Mouse (Mus musculus) stomach, embryonic 16.5 days (tissue): Measurements from ENCODE around the gene Qprt. TPM values are rescaled to one million over a fixed set of nuclear protein-coding genes. Genes with fewer than 3 reads are reported as not detected.

ENCODE experiments used
- ATAC-seq: fragments of 200-750 bp; cut with Nextera tagmentation; 2 replicates; pipeline ENCODE4 v1.8.0; 2017; ENCODE audit warnings: moderate number of reproducible peaks, moderate TSS enrichment; ENCODE audit not compliant: insufficient read depth, low FRiP score
- H3K27ac ChIP-seq: fragments of 300-500 bp; sonication (generic); 2 replicates; pipeline ENCODE4 v1.5.1; 2014; ENCODE audit warnings: low read length
- H3K27me3 ChIP-seq: fragments of 300-500 bp; sonication (generic); 2 replicates; pipeline ENCODE4 v1.6.1; 2014; ENCODE audit warnings: low read length, control low read depth, mixed read lengths; ENCODE audit not compliant: control insufficient read depth, insufficient read depth
- H3K36me3 ChIP-seq: fragments of 300-500 bp; sonication (generic); 2 replicates; pipeline ENCODE4 v1.6.1; 2014; ENCODE audit warnings: low read length; ENCODE audit not compliant: control insufficient read depth, insufficient read depth
- H3K4me1 ChIP-seq: fragments of 300-500 bp; sonication (generic); 2 replicates; pipeline ENCODE4 v1.6.1; 2014; ENCODE audit warnings: low read length, control low read depth, mixed read lengths; ENCODE audit not compliant: control insufficient read depth, insufficient read depth
- H3K4me2 ChIP-seq: fragments of 300-500 bp; sonication (generic); 2 replicates; pipeline ENCODE4 v1.6.1; 2014; ENCODE audit warnings: low read depth, low read length, mixed read lengths
- H3K4me3 ChIP-seq: fragments of 300-500 bp; sonication (generic); replicated peaks from 2 replicates; pipeline ENCODE4 v1.5.1; 2014; ENCODE audit warnings: mild to moderate bottlenecking, low read length
- H3K9ac ChIP-seq: fragments of 300-500 bp; sonication (generic); 2 replicates; pipeline ENCODE4 v1.6.1; 2014; ENCODE audit warnings: low read length
- H3K9me3 ChIP-seq: fragments of 300-500 bp; sonication (generic); replicated peaks from 2 replicates; pipeline ENCODE4 v1.6.1; 2016; ENCODE audit warnings: low read length, control low read depth; ENCODE audit not compliant: control insufficient read depth
- WGBS: fragments of 180-500 bp; shearing (Covaris S2); extraction: QIAGEN DNeasy Blood & Tissue Kit; methylation state at CpG from one replicate; pipeline ENCODE4 v1.1.7; 2014; 5-methylcytosine and 5-hydroxymethylcytosine counted together
- polyA plus RNA-seq: library from polyadenylated mRNA; unstranded; fragments of >200 nt; fragmentation: Nextera tagmentation; extraction: Ambion mirVana; gene quantifications from 2 replicates; pipeline ENCODE4 v1.2.1, GENCODE M21; 2015

The Qprt gene
- polyA plus RNA-seq, 1 experiment from 2014 or later = 4.8 TPM

GRCm38 (mm10) chr7:127103960-127104359, 18.1 kb downstream of the Qprt start:
- 0 out of 2 replicates have a peak overlapping the region, but pooled peaks have one; percentile 59 for H3K4me2 ChIP-seq
- no peaks in the 10 kb centered on the region for H3K36me3 ChIP-seq
- H3K27me3 ChIP-seq = no peaks in the 10 kb centered on the region
- no peaks in the 10 kb centered on the region for H3K4me1 ChIP-seq
- ATAC-seq = no peak
- H3K9me3 ChIP-seq = no peaks in the 10 kb centered on the region
- no peak overlapping the region for H3K27ac ChIP-seq
- 61% methylated on average over 6 of the region's 6 CpGs for WGBS
- no peak overlapping the region for H3K4me3 ChIP-seq
- H3K9ac ChIP-seq = peak overlapping the region; percentile 46

DNA sequence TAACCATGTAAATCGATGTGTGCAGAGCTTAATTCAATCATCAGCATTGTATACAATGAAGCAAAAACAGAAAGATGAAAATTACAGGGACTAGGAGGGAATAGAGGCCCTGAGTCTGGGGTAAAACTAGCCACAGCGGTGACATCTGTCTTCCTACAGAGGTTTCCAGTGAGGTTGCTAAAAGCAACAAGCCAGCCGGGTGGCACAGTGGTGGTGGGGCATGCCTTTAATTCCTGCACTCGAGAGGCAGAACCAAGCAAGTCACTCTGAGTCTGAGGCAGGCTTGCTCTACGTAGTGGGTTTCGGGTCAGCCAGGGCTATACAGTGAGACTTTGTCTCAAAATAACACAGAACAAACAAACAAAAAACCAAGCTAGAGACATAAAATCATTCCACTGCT, 19.9 kb downstream of the Qprt start:
- H3K27me3 ChIP-seq = no peaks in the 10 kb centered on the region
- no peaks in the 10 kb centered on the region for H3K4me1 ChIP-seq
- no peak overlapping the region for H3K27ac ChIP-seq
- no peak for ATAC-seq
- no peaks in the 10 kb centered on the region for H3K36me3 ChIP-seq
- no peaks in the 10 kb centered on the region for H3K9me3 ChIP-seq
- no peak overlapping the region for H3K4me3 ChIP-seq
- WGBS = 70% methylated on average over 6 of the region's 6 CpGs
- no peak overlapping the region for H3K9ac ChIP-seq
- H3K4me2 ChIP-seq = no peak overlapping the region

DNA sequence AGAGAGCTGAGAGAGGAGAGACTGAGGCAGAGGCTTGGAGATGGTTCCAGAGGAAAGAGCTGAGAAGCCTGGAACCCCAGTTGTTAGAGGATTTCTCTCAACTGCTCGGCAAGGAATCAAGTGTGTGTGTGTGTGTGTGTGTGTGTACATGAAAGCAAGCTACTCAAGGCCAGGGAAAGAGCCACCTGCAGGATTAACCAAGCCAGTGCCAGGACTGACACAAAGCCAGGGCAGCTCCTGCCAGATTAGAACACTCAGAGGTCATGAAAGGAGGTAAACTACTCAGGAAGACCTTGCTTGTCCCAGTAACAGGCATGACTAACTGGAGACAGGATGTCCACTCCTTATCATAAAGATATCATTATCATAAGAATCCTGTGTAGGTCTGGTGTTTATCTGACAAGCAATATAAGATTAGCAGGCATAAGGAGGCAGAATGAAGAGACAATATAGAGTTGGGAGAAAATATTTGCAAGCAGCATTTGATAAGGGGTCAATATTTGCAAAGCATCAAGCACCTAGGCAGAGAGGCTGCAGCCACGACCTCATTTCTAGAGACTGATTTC, 20.5 kb downstream of the Qprt start:
- no peaks in the 10 kb centered on the region for H3K27me3 ChIP-seq
- no peak overlapping the region for H3K4me2 ChIP-seq
- WGBS = 25% methylated on average over 2 of the region's 2 CpGs
- H3K4me3 ChIP-seq = no peak overlapping the region
- no peak overlapping the region for H3K27ac ChIP-seq
- no peaks in the 10 kb centered on the region for H3K9me3 ChIP-seq
- H3K4me1 ChIP-seq = no peaks in the 10 kb centered on the region
- H3K9ac ChIP-seq = no peak overlapping the region
- no peaks in the 10 kb centered on the region for H3K36me3 ChIP-seq
- ATAC-seq = no peak

DNA sequence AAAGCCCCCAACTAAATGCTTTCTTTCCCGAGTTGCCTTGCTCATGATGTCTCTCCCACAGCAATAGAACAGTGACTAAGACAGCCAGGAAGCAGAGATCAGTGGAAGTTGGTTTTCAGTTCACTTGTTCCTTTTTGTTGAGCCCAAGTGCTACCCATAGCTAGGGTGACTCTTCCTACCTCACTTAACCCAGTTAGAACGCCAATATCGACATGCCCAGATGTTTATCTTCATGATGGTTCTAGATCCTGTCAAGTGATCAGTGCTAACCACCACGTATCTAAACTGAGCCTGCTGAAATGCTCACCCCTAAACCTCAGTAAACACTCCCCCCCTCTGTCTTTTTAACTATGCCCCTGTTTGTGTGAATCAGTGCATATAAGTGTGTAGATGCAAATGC, 22.5 kb downstream of the Qprt start:
- no peaks in the 10 kb centered on the region for H3K27me3 ChIP-seq
- 74% methylated on average over 4 of the region's 4 CpGs for WGBS
- ATAC-seq = no peak
- H3K9me3 ChIP-seq = no peaks in the 10 kb centered on the region
- H3K4me3 ChIP-seq = no peak overlapping the region
- H3K9ac ChIP-seq = no peak overlapping the region
- no peak overlapping the region for H3K27ac ChIP-seq
- no peaks in the 10 kb centered on the region for H3K36me3 ChIP-seq
- no peaks in the 10 kb centered on the region for H3K4me1 ChIP-seq
- H3K4me2 ChIP-seq = no peak overlapping the region

DNA sequence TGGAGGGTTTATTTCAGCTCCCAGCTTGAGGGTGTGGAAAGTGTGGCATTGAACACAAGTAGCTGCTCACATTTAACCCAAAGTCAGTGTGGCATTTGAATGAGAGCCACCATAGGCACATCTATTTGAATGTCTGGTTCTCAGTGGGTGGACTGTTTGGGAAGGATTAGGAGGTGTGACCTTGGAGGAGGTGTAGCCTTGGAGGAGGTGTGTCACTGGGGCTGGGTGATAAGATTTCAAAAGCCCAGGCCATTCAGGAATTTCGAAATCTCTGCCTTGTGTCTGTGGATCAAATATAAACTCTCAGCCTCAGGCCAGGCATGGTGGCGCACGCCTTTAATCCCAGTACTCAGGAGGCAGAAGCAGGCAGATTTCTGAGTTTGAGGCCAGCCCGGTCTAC, 23.1 kb downstream of the Qprt start:
- 85% methylated on average over 4 of the region's 4 CpGs for WGBS
- H3K36me3 ChIP-seq = no peaks in the 10 kb centered on the region
- no peaks in the 10 kb centered on the region for H3K9me3 ChIP-seq
- no peak overlapping the region for H3K4me2 ChIP-seq
- no peaks in the 10 kb centered on the region for H3K4me1 ChIP-seq
- H3K27me3 ChIP-seq = no peaks in the 10 kb centered on the region
- no peak for ATAC-seq
- no peak overlapping the region for H3K27ac ChIP-seq
- no peak overlapping the region for H3K4me3 ChIP-seq
- H3K9ac ChIP-seq = no peak overlapping the region

DNA sequence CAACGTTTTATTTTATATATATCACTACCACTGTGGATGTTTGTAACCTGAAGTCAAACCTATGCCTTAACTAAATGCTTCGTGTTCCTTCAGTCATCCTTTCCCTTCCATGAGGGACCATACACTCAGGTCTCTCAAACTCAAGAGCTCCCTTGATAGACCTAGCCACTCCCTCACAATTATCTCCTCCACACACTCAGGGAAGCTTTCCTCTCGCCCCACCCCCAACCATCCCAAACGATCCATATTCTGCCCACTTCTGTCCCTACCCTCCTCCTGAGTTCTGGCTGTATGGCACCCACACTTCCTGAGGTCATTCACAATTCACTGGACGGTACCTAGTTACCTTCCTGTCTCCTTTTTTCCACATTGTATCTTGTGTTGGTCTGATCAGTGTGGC, 23.5 kb downstream of the Qprt start:
- Histone ChIP-seq H3K9ac (no peak overlapping the region), H3K4me1 (no peaks in the 10 kb centered on the region), H3K9me3 (no peaks in the 10 kb centered on the region), H3K36me3 (no peaks in the 10 kb centered on the region), H3K4me3 (no peak overlapping the region), H3K4me2 (no peak overlapping the region), H3K27ac (no peak overlapping the region), H3K27me3 (no peaks in the 10 kb centered on the region)
- WGBS = 83% methylated on average over 5 of the region's 5 CpGs
- no peak for ATAC-seq

DNA sequence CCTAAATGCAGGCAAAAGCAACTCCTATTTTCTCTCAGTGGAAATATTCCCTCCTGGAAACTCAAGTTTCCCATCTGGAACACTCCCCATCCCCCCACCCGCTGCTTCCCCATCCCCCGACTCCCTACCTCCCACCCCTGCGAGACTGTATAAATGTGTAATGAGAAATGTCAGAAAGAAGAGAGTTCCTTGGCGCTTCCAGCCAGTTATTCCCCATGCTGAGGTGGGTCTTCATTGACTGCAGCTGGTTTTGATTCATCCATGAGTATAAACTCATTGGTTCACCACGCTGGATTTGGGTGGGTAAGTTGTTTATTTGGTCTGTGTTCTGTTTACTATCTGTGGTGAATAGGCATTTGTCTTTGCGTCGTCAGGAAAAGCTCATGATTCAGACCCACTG, 25.6 kb downstream of the Qprt start:
- 53% methylated on average over 7 of the region's 7 CpGs for WGBS
- no peaks in the 10 kb centered on the region for H3K9me3 ChIP-seq
- H3K4me1 ChIP-seq = no peaks in the 10 kb centered on the region
- H3K4me3 ChIP-seq = no peak overlapping the region
- ATAC-seq = no peak
- no peak overlapping the region for H3K9ac ChIP-seq
- H3K36me3 ChIP-seq = no peaks in the 10 kb centered on the region
- H3K4me2 ChIP-seq = no peak overlapping the region
- H3K27ac ChIP-seq = no peak overlapping the region
- no peaks in the 10 kb centered on the region for H3K27me3 ChIP-seq

GRCm38 (mm10) chr7:127093914-127094313, 28.1 kb downstream of the Qprt start:
- 62% methylated on average over 3 of the region's 3 CpGs for WGBS
- Histone ChIP-seq H3K4me2 (no peak overlapping the region), H3K9ac (no peak overlapping the region), H3K36me3 (no peaks in the 10 kb centered on the region), H3K4me1 (peaks cover 3% of the 10 kb centered on the region; the same call in 1 of the 2 replicates), H3K9me3 (no peaks in the 10 kb centered on the region), H3K27ac (no peak overlapping the region), H3K27me3 (no peaks in the 10 kb centered on the region), H3K4me3 (no peak overlapping the region)
- no peak for ATAC-seq

DNA sequence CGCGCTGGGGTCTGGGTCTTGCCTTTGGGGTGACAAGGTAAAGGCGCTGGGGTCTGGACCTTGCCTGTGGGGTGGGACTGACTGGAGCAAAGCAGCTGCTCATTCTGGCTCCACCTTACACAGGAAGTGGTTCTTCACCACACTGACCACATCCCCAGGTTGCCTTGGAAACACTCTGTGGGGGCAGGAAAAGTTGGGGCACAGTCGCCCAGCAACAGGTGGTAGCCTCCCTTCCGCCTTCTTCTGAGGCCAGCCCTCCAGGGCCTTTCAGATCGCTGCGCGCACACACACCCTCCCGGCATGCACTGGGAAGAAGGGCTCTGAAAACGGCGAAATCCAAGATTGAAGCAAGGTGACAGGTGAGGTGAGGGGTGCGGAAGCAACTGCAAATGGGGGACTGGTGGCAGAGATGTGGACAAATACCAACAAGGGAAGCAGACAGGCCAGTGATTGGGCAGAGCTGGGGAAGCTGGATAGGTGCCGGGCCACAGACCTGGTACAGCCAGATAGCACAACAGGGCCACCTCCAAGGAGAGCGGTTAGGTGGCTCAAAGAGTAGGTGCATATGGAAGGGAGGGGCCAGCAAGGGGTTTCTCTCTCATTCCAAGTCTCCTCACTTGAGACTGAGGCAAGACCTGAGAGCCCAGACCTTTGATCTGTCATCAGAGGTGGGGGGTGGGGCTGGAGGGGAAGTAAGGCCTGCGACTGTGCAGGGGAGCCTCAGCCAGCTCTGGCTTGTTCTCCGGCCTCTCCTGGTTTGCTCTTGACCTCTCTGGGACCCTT, 30.7 kb downstream of the Qprt start, which contains the start of gene AI467606:
Gene AI467606 (plus strand): TSS at position 246 of the 783 bp plus-strand sequence.
- no peaks in the 10 kb centered on the region for H3K36me3 ChIP-seq
- H3K9ac ChIP-seq = peak within 1 kb of the TSS; percentile 56
- ATAC-seq = peak; percentile 86
- H3K4me3 ChIP-seq = peak within 1 kb of the TSS; percentile 32
- no peaks in the 10 kb centered on the region for H3K9me3 ChIP-seq
- peaks cover 4% of the 10 kb centered on the region; the same call in 1 of the 2 replicates for H3K4me1 ChIP-seq
- H3K4me2 ChIP-seq = peak within 1 kb of the TSS; percentile 40
- 46% methylated on average over 16 of the region's 16 CpGs for WGBS
- peak within 1 kb of the TSS; percentile 60 for H3K27ac ChIP-seq
- no peaks in the 10 kb centered on the region for H3K27me3 ChIP-seq
